Mouse (Mus musculus) testis, postnatal 10 days (tissue): ENCODE data around the gene Cnst.
"Not testable (repeated sequence)": the region's sequence is repeated elsewhere in the genome, so short reads cannot be mapped to it uniquely, and the experiment has no call there.

Source experiments
- DNase-seq: peaks from one replicate; pipeline ENCODE4 v3.0.0; 2021; ENCODE audit warnings: low spot score

The Cnst gene

GRCm38 (mm10) chr1:179645101-179645979 is 99.2 kb downstream of the Cnst start:
- DNase-seq = peak; percentile 83

- DNase-seq = no peak
Measured at GRCm38 (mm10) chr1:179645980-179646268, 99.8 kb downstream of the Cnst start.

- not testable (repeated sequence) for DNase-seq
Measured at GRCm38 (mm10) chr1:179648678-179649077, 102.5 kb downstream of the Cnst start.

GRCm38 (mm10) chr1:179649324-179649723 is 103.2 kb downstream of the Cnst start:
- no peak for DNase-seq

- peak; percentile 21 for DNase-seq
Measured at GRCm38 (mm10) chr1:179650284-179650683, 104.1 kb downstream of the Cnst start.

- DNase-seq = peak; percentile 26
Measured at GRCm38 (mm10) chr1:179651224-179651623, 105.1 kb downstream of the Cnst start.

- DNase-seq = no peak
Measured at GRCm38 (mm10) chr1:179663065-179663464, 116.9 kb downstream of the Cnst start.

- DNase-seq = no peak
Measured at GRCm38 (mm10) chr1:179664309-179664930, 118.2 kb downstream of the Cnst start.

GRCm38 (mm10) chr1:179666971-179667370 is 120.8 kb downstream of the Cnst start:
- no peak for DNase-seq

- no peak for DNase-seq
Measured at GRCm38 (mm10) chr1:179667450-179667849, 121.3 kb downstream of the Cnst start.

GRCm38 (mm10) chr1:179668013-179668805 is 122.0 kb downstream of the Cnst start, which contains the start of gene Sccpdh:
Sccpdh (plus strand) TSS chr1:179668210.
- peak; percentile 96 for DNase-seq

GRCm38 (mm10) chr1:179668836-179669537 is 122.8 kb downstream of the Cnst start:
- DNase-seq = no peak

GRCm38 (mm10) chr1:179674355-179674754 is 128.2 kb downstream of the Cnst start:
- DNase-seq = no peak

GRCm38 (mm10) chr1:179677031-179677430 is 130.9 kb downstream of the Cnst start:
- no peak for DNase-seq
